Mouse (Mus musculus) brain, embryonic 14.5 days (tissue): ENCODE results near the gene Jund.

Experiments used
- CTCF ChIP-seq: fragments of 200-500 bp; IDR thresholded peaks from 2 replicates; pipeline ENCODE4 v1.5.1; 2012; ENCODE audit warnings: inconsistent platforms, mild to moderate bottlenecking, moderate library complexity, borderline replicate concordance; ENCODE audit not compliant: insufficient read depth, insufficient read length; ENCODE audit errors: extremely low read depth
- POLR2A ChIP-seq: fragments of 200-500 bp; IDR thresholded peaks from 2 replicates; pipeline ENCODE4 v1.6.1; 2012; ENCODE audit warnings: mild to moderate bottlenecking, inconsistent platforms, borderline replicate concordance; ENCODE audit not compliant: poor library complexity, insufficient read depth, insufficient read length, severe bottlenecking; ENCODE audit errors: extremely low read depth

DNA sequence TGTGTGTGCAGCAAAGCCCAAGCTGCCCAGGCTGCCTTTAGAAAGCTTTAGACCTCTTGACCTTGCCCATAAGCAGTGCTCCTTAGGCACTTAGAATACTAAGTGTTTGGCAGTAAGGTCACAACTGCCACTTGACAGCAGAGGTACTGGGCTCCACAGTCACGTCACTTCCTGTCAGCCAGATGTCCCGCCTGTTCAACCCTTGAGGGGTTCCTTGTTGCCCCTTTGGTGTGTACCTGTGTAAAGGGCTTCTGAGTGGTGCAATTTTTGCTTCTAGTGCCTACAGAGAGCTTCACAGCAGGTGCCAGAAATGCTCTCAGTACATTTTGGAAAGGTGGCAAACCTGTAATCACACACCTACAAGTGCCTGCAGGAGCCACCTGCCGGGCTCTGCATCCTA lies 39.5 kb downstream of the Jund start:
- TF ChIP-seq CTCF (no peak), POLR2A (no peak)
